ENCODE assay signal across 11 mouse cellular contexts in the genomic region with DNA sequence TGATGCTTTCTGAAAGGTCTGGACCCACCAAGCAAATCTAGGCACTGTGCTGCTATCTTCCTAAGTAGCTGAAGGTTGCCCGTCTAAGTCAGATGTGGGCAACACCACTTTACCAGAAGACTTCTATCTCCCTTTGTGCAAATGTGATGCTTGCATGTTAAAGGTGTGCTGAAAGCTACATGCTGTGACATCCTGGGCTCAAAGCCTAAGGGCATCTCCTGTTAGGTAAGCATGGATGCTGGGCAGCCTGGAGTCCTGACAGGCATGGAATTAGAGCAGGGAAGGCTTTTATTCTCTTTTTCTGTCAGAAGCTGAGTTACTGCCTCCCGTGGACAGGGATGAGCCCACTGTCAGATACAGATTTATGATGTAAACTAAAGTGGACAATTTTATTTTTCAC.
"Had no signal": no experiment of that assay in that cellular context is flagged by ENCODE, and none has a peak within 500 bp of the region (broad histone marks: within the 10 kb centered on the region; RNA-seq: fewer than 3 reads in every experiment).

No protein-coding gene starts in this region.

- DNase-seq: kidney, adult 8-10 months; kidney, postnatal 25 days; left cerebral cortex, postnatal 4 days; lung, embryonic 14.5 days; lung, postnatal 10 days; lung, postnatal 4 days; retina, postnatal 1 day; right cerebral cortex, postnatal 4 days; spleen, adult 18-20 months; thymus, adult 2 months; thymus, postnatal 36 days had no signal
